Mouse (Mus musculus) forebrain, embryonic 15.5 days (tissue): ENCODE data around the gene Tbx6. TPM values are rescaled to one million over a fixed set of nuclear protein-coding genes. Genes with fewer than 3 reads are reported as not detected.

ENCODE experiments used
- ATAC-seq: fragments of 200-750 bp; cut with Nextera tagmentation; replicated peaks from 2 replicates; pipeline ENCODE4 v1.8.0; 2017; ENCODE audit warnings: mild to moderate bottlenecking, moderate TSS enrichment, moderate library complexity
- H3K27ac ChIP-seq: fragments of 300-500 bp; sonication (generic); replicated peaks from 2 replicates; pipeline ENCODE4 v1.5.1; 2015; ENCODE audit warnings: mild to moderate bottlenecking, inconsistent platforms
- H3K27me3 ChIP-seq: fragments of 300-500 bp; sonication (generic); 2 replicates; pipeline ENCODE4 v1.6.1; 2015; ENCODE audit warnings: inconsistent platforms
- H3K36me3 ChIP-seq: fragments of 300-500 bp; sonication (generic); 2 replicates; pipeline ENCODE4 v1.6.1; 2015; ENCODE audit warnings: mild to moderate bottlenecking, inconsistent platforms
- H3K4me1 ChIP-seq: fragments of 300-500 bp; sonication (generic); 2 replicates; pipeline ENCODE4 v1.6.1; 2015; ENCODE audit warnings: inconsistent platforms
- H3K4me2 ChIP-seq: fragments of 300-500 bp; sonication (generic); replicated peaks from 2 replicates; pipeline ENCODE4 v1.6.1; 2015; ENCODE audit warnings: mild to moderate bottlenecking, inconsistent platforms
- H3K4me3 ChIP-seq: fragments of 300-500 bp; sonication (generic); 2 replicates; pipeline ENCODE4 v1.5.1; 2015; ENCODE audit warnings: mild to moderate bottlenecking, inconsistent platforms
- H3K9ac ChIP-seq: fragments of 300-500 bp; sonication (generic); replicated peaks from 2 replicates; pipeline ENCODE4 v1.6.1; 2015; ENCODE audit warnings: mild to moderate bottlenecking, inconsistent platforms
- H3K9me3 ChIP-seq: fragments of 300-500 bp; sonication (generic); 2 replicates; pipeline ENCODE4 v1.6.1; 2016; ENCODE audit warnings: inconsistent platforms
- WGBS: fragments of 180-500 bp; shearing (Covaris S2); methylation state at CpG from one replicate; pipeline ENCODE4 v1.1.7; 2015; ENCODE audit warnings: mixed read lengths; 5-methylcytosine and 5-hydroxymethylcytosine counted together
- polyA plus RNA-seq: library from polyadenylated mRNA; unstranded; fragments of >200 nt; fragmentation: Nextera tagmentation; extraction: Ambion mirVana; gene quantifications from 2 replicates; pipeline ENCODE4 v1.2.1, GENCODE M21; 2015

The Tbx6 gene
- polyA plus RNA-seq, 1 experiment from 2014 or later, result 0.41 TPM

GRCm38 (mm10) chr7:126798127-126799049 is 17.1 kb downstream of the Tbx6 start:
- H3K9me3 ChIP-seq, result no peaks in the 10 kb centered on the region
- H3K36me3 ChIP-seq, result peaks cover 28% of the 10 kb centered on the region
- peak overlapping the region; percentile 88 for H3K4me2 ChIP-seq
- H3K9ac ChIP-seq, result peak overlapping the region; percentile 66
- peak overlapping the region; percentile 58 for H3K4me3 ChIP-seq
- no peak for ATAC-seq
- H3K4me1 ChIP-seq, result peaks cover 37% of the 10 kb centered on the region
- WGBS, result under 1% methylated on average over 40 of the region's 40 CpGs
- peak overlapping the region; percentile 93 for H3K27ac ChIP-seq
- H3K27me3 ChIP-seq, result no peaks in the 10 kb centered on the region

- WGBS, result 1% methylated on average over 32 of the region's 36 CpGs
- peaks cover 28% of the 10 kb centered on the region for H3K36me3 ChIP-seq
- peak; percentile 97 for ATAC-seq
Measured at GRCm38 (mm10) chr7:126799050-126799467, 17.8 kb downstream of the Tbx6 start.

GRCm38 (mm10) chr7:126799468-126800268 is 18.4 kb downstream of the Tbx6 start:
- Histone ChIP-seq H3K9ac (peak overlapping the region; percentile 72), H3K27ac (peak overlapping the region; percentile 93), H3K27me3 (no peaks in the 10 kb centered on the region), H3K4me3 (peak overlapping the region; percentile 58), H3K36me3 (peaks cover 24% of the 10 kb centered on the region), H3K9me3 (no peaks in the 10 kb centered on the region), H3K4me2 (peak overlapping the region; percentile 88), H3K4me1 (peaks cover 37% of the 10 kb centered on the region)
- 1% methylated on average over 37 of the region's 38 CpGs for WGBS
- peak; percentile 92 for ATAC-seq

More at GRCm38 (mm10) chr7:126799050-126799467, 17.8 kb downstream of the Tbx6 start:
- Histone ChIP-seq H3K9me3 (no peaks in the 10 kb centered on the region), H3K4me3 (peak overlapping the region; percentile 58), H3K27ac (peak overlapping the region; percentile 93), H3K27me3 (no peaks in the 10 kb centered on the region), H3K4me2 (peak overlapping the region; percentile 88), H3K9ac (peak overlapping the region; percentile 72), H3K4me1 (peaks cover 37% of the 10 kb centered on the region)

- peaks cover 20% of the 10 kb centered on the region; the same call in 1 of the 2 replicates for H3K36me3 ChIP-seq
- H3K4me2 ChIP-seq, result peak overlapping the region; percentile 88
- H3K4me1 ChIP-seq, result peaks cover 37% of the 10 kb centered on the region
- WGBS, result 29% methylated on average over 5 of the region's 5 CpGs
- peak overlapping the region; percentile 93 for H3K27ac ChIP-seq
- peak overlapping the region; percentile 72 for H3K9ac ChIP-seq
- peak overlapping the region; percentile 58 for H3K4me3 ChIP-seq
- no peaks in the 10 kb centered on the region for H3K27me3 ChIP-seq
- ATAC-seq, result no peak
- H3K9me3 ChIP-seq, result no peaks in the 10 kb centered on the region
Measured at GRCm38 (mm10) chr7:126800269-126801056, 19.2 kb downstream of the Tbx6 start.

- H3K36me3 ChIP-seq, result peaks cover 14% of the 10 kb centered on the region; the same call in 1 of the 2 replicates
- H3K27me3 ChIP-seq, result no peaks in the 10 kb centered on the region
- H3K4me1 ChIP-seq, result peaks cover 36% of the 10 kb centered on the region
- H3K4me2 ChIP-seq, result no peak overlapping the region
- no peak overlapping the region for H3K9ac ChIP-seq
- no peak for ATAC-seq
- 95% methylated on average over 16 of the region's 16 CpGs for WGBS
- H3K4me3 ChIP-seq, result no peak overlapping the region
- H3K27ac ChIP-seq, result no peak overlapping the region
- H3K9me3 ChIP-seq, result no peaks in the 10 kb centered on the region
Measured at GRCm38 (mm10) chr7:126801057-126801422, 19.8 kb downstream of the Tbx6 start.

GRCm38 (mm10) chr7:126802134-126802889 is 21.0 kb downstream of the Tbx6 start:
- Histone ChIP-seq H3K27me3 (no peaks in the 10 kb centered on the region), H3K9ac (no peak overlapping the region), H3K27ac (no peak overlapping the region), H3K36me3 (peaks cover 4% of the 10 kb centered on the region; the same call in 1 of the 2 replicates), H3K4me2 (no peak overlapping the region), H3K4me1 (peaks cover 24% of the 10 kb centered on the region), H3K4me3 (no peak overlapping the region), H3K9me3 (no peaks in the 10 kb centered on the region)
- WGBS, result 86% methylated on average over 11 of the region's 11 CpGs
- ATAC-seq, result no peak

- no peak overlapping the region for H3K4me3 ChIP-seq
- H3K27ac ChIP-seq, result no peak overlapping the region
- H3K4me2 ChIP-seq, result no peak overlapping the region
- H3K36me3 ChIP-seq, result peaks cover 4% of the 10 kb centered on the region; the same call in 1 of the 2 replicates
- ATAC-seq, result no peak
- no peaks in the 10 kb centered on the region for H3K27me3 ChIP-seq
- 95% methylated on average over 6 of the region's 6 CpGs for WGBS
- no peaks in the 10 kb centered on the region for H3K9me3 ChIP-seq
- H3K4me1 ChIP-seq, result peaks cover 24% of the 10 kb centered on the region
- H3K9ac ChIP-seq, result no peak overlapping the region
Measured at GRCm38 (mm10) chr7:126803181-126803580, 21.9 kb downstream of the Tbx6 start.

GRCm38 (mm10) chr7:126803751-126804150 is 22.5 kb downstream of the Tbx6 start:
- no peak overlapping the region for H3K27ac ChIP-seq
- H3K9me3 ChIP-seq, result no peaks in the 10 kb centered on the region
- no peak overlapping the region for H3K9ac ChIP-seq
- no peaks in the 10 kb centered on the region for H3K27me3 ChIP-seq
- peaks cover 26% of the 10 kb centered on the region for H3K4me1 ChIP-seq
- H3K36me3 ChIP-seq, result peaks cover 4% of the 10 kb centered on the region; the same call in 1 of the 2 replicates
- H3K4me2 ChIP-seq, result no peak overlapping the region
- no peak overlapping the region for H3K4me3 ChIP-seq
- no peak for ATAC-seq

- no peaks in the 10 kb centered on the region for H3K27me3 ChIP-seq
- H3K27ac ChIP-seq, result no peak overlapping the region
- no peak overlapping the region for H3K9ac ChIP-seq
- peaks cover 22% of the 10 kb centered on the region for H3K4me1 ChIP-seq
- no peak overlapping the region for H3K4me3 ChIP-seq
- no peaks in the 10 kb centered on the region for H3K9me3 ChIP-seq
- ATAC-seq, result no peak
- H3K4me2 ChIP-seq, result no peak overlapping the region
- WGBS, result 75% methylated on average over 6 of the region's 6 CpGs
- peaks cover 4% of the 10 kb centered on the region; the same call in 1 of the 2 replicates for H3K36me3 ChIP-seq
Measured at GRCm38 (mm10) chr7:126806956-126807355, 25.7 kb downstream of the Tbx6 start.

- 67% methylated on average over 4 of the region's 4 CpGs for WGBS
- peak overlapping the region; percentile 96; the same call in 1 of the 2 replicates for H3K4me3 ChIP-seq
- H3K9me3 ChIP-seq, result no peaks in the 10 kb centered on the region
- peaks cover 4% of the 10 kb centered on the region; the same call in 1 of the 2 replicates for H3K36me3 ChIP-seq
- no peak overlapping the region for H3K27ac ChIP-seq
- no peaks in the 10 kb centered on the region for H3K27me3 ChIP-seq
- ATAC-seq, result no peak
- peak overlapping the region; percentile 92; the same call in 1 of the 2 replicates for H3K9ac ChIP-seq
- H3K4me2 ChIP-seq, result peak overlapping the region; percentile 90; the same call in 1 of the 2 replicates
- peaks cover 22% of the 10 kb centered on the region for H3K4me1 ChIP-seq
Measured at GRCm38 (mm10) chr7:126807405-126807804, 26.1 kb downstream of the Tbx6 start.
